Mouse (Mus musculus): ENCODE results near the gene Sugp2.

The Sugp2 gene

DNA sequence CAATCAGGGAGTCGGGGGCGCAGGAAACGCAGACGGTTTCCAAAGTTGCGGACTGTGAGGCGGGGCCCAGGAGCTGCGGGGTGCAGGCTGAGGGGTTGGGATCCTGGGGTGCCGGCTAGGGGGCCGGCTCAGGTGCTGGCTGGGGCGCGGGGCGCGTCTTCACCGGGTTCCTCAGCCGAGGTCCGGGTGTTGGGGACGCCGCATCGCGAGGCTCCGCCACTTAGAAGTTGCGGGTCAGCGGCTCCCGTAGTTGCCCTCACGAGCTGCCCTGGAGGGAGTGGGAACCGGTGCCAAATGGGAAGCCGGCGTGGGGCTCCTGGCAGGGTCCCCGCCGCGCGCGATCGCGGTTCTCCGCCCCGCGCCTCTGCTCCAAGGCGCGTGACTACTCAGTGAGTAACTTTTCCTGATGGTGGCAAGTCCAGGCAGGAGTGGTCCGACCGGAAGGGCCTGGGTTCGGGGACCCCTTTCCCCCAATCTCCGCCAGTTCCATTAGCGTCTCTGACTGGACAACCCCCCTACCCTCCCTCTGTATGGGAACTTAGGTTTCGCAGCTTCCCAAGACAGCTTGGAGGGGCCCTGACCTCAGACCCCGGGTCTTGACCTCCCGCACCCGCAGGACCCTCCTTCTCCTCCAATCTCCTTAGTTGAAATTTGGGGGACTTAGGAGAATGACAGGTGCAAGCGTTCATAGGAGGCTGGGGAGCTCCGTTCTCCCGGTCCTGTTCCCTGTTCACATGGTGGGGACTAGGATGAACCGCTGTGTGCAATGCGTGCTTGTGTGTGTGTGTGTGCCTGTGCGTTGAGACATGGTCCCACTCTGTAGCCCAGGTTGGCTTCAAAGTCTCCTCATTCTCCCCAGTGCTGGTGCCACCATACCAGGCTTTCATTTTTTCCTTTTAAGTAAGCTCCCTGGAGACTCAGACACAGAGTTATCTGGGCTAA lies 49.4 kb downstream of the Sugp2 start:
- DNase-seq: peak; percentile 56

DNA sequence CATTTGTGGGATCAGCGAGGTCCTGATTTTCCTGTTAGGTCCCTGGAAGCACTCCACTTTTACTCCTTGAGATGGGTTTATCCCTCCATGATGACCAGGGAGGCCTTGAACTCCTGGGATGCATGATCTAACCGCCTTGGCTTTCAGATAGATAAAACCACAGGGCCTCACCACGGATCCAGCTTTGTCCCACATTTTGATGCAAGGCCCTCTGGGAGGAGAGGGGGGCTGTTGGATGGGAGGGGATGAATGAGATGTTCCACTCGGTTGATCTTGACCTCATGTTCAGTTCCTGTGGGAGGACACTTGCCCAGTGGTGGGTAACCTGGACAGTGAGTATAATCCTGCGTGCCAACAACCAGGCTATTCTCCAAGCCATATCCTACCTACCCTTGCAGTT lies 50.4 kb downstream of the Sugp2 start:
- DNase-seq: no peak

DNA sequence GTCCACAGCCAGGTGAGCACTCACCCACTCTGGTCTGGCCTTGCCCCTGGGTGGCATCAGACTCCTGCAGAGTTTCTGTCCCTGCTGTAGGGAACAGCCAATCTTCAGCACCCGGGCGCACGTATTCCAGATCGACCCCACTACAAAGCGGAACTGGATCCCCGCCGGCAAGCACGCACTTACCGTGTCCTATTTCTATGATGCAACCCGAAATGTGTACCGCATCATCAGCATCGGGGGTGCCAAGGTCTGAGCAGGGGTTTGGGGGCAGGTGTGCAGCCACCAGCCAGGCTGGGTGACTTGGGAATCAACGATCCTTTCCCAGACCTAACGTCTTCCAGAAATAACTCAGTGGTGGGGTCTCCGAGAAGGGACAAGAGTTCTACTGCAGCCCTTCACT lies 51.3 kb downstream of the Sugp2 start:
- DNase-seq: no peak

DNA sequence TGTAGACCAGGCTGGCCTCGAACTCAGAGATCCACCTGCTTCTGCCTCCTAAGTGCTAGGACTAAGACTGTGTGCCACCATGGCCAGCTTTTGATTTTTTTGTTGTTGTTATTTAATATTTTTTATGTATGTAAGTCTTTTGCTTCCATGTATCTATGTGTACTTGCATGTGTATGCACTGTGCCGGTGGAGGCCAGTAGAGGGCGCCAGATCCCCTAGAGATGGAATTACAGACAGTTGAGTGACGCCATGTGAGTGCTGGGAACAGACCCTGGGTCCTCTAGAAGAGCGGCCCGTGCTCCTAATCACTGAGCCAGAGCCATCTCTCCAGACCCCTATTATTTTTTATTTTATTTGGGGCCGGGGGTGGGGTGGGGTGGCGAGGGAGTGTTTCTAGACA lies 52.7 kb downstream of the Sugp2 start:
- no peak for DNase-seq

DNA sequence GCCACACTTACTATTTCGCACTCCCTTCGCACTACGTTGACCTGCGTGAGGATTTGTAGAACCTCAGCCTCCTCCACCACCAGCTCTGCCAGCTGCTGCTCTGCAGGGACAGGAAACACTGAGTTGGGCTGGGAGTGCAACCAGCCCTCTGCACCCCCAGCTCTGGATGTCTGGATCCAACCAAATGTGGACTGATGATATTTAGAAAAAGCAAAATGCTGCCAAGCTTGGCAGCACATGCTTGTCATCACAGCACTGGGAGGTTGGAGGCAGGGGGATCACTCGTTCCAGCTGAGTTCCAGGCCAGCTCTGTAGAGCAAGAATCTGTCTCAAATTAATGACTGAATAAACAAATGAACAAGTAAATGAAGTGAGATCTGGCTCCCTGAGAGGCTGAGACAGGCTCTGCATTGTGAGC lies 60.0 kb downstream of the Sugp2 start:
- DNase-seq: peak; percentile 88

DNA sequence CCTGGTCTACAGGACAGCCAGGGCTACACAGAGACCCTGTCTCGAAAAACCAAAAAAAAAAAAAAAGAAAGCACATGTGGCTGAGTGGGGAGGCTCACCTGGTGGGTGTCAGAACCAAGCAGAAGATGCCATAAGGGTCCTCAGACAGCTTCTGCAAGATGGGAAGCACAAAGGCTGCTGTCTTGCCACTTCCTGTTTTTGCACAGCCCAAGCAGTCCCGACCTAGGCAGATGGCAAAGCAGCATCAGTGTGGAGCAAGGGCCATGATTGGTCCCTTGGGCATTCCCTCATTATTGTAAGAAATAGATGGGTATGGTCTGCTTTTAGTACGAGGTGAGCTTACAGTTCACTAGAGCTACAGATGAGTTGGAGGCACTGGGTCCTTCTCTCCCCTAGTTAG lies 66.9 kb downstream of the Sugp2 start:
- DNase-seq: no peak

DNA sequence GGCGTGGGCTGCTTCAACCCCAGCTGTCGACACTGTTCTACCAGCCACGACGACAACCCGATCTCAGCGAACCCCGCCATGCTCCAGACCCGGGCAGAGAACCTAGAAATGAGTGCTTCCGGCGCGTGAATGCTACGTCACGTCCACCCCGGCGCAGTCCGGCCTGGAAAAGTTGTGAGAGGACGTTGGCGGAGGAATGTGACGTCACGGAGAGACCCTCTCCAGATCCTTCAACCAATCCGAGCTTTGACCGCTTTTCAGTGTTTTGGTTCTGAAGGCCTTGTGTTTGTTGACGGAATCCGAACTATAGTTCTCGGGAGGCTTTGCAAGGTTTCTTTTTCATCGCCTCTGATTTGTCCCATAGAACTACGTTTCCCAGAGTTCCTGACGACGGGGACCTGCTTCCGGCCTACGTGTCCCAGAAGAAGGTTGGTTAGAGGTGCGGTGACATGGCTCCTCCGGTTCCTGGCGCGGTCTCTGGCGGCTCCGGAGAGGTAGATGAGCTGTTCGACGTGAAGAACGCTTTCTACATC lies 68.4 kb downstream of the Sugp2 start, which contains the start of the genes Ddx49 and Cope:
Ddx49 (minus strand) TSS at position 132 of the 533 bp plus-strand sequence.
Cope (plus strand) TSS at position 161 of the 533 bp plus-strand sequence.
- peak; percentile 95 for DNase-seq

DNA sequence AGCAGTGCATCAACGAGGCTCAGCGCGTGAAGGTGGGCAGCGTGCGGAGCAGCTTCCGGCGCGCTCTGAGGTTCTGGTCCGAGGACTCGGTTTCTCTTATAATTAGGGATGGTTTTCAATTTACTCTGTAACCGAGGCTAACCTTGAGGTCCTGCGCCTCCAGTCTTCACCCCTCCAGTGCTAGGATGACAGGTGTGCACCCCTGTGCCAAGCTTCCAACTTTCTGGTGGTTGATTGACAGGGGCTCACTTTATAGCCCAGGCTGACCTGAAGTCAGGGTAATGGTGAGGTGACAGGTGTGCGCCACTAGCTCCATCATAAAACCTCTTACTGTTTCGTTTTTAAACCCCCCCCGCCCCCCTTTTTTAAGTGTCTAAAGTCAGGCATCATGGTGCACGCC lies 68.9 kb downstream of the Sugp2 start:
- DNase-seq: no peak

DNA sequence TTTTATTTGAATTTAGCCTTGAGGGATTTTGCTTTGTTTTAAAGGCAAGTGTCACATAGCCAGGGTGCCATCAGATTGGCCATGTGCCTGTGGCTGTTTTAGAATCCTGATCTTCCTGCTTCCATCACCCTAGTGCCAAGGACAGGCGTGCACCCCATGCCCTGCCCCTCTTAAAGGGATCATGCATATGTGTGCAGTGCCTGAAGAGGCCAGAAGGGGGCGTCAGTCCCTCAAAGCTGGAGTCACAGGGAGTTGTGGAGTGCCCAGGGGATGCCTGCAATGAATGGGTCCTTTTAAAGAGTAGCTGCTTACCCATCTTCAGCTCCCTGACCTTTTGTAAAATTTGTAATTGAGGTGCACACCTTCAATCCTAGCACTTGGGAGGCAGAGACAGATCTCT lies 75.3 kb downstream of the Sugp2 start:
- peak; percentile 45 for DNase-seq

DNA sequence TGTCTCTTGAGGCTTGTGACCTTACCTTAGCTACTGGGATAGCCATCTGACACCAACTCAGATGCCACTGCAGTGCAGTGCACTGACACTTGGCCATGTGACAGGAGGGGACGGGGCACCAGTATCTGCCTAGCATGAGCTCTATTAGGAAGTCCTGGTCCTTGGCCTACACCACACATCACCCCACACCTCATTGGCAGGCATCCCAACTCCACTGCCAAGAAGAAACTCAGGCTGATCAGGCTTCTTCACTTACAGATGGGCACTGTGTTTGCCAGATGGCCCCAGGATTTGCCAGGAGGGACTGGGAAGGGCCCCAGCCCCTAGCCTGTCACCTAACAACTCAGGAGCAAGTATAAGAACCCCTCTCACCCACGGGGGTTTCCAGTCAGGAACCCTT lies 79.4 kb downstream of the Sugp2 start:
- DNase-seq: no peak

DNA sequence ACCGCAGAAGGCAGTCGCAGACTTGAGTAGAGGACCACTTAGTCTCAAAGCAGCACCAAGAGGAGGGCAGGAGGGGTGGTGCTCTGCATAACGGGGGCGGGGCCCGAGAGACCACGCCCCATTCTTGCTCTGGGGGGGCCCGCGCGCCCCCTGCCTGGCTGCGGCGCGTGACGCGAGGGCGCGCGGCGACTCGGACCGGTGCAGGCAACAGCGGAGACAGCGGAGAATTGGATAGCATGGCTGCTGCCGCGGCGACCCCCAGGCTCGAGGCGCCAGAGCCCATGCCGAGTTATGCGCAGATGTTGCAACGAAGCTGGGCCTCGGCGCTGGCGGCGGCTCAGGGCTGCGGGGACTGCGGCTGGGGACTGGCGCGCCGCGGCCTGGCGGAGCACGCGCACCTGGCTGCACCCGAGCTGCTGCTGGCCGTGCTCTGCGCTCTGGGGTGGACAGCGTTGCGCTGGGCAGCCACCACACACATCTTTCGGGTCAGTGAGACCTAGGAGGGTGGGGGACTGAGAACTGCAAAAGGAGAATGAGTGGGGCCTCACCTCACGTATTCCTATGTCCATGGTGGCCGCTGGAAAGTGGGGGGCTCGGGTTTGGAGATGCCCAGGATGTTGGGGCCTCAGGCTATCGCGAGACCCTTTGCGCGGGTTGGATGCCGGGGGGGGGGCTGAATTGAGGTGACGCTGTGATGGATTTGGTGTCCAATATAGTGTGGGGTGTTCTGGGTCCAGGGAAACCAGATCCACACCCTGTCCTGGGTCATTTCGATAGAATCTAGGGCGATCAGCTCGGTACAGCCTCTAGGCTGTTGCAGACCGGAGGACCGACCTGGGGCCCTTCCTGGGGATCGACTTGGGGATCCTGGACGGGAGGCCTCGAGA lies 81.8 kb downstream of the Sugp2 start, which contains the start of gene Cers1:
Cers1 (plus strand) TSS at position 152 of the 887 bp plus-strand sequence.
- DNase-seq: peak; percentile 74

DNA sequence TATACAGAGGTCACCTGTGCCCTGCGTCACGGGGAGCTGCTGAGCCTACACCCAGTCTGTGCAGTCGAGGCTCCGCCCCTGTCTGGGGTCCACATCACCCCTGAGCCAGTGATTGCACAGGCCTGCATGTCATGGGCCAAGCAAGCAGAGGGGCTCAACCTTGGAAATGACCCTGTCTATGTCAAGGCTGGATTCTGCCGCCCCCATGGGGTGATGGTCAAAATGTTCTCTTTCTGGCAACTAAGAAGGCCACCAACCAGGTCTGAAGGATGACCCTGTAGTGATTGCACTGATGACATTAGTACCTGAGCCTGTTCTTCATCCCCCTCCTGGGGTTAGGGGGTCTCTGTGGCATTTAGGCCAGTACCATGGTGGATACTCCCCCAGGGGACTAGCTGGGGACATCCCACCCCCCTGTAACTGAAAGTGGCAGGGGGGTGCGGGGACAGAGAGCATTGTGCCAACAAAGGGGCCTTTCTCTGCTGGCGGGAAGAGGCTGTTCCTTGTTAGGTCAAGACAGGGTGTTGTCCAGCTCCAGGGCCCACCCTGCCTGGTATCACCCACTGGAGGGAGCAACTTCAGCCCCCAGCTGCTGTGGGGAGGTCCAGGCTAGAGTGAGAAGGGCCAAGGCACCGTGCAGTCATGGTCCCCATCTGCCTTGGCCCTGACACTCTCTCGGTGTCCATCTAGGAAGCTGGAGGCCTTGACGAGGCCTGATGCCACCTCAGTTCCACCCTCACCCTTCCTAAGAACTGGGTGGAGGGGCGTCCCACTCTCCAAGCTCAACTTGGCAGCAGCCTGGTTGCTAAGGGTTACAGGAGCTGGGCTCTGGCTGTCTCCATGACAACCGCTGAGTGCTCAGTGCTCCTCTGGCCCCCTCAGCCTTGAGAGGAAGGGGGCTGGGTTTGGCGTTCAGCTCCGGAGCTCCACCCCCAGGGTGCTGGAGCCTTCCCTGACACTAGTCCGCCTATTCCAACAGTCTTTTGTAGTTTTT lies 82.8 kb downstream of the Sugp2 start:
- DNase-seq: peak; percentile 82

DNA sequence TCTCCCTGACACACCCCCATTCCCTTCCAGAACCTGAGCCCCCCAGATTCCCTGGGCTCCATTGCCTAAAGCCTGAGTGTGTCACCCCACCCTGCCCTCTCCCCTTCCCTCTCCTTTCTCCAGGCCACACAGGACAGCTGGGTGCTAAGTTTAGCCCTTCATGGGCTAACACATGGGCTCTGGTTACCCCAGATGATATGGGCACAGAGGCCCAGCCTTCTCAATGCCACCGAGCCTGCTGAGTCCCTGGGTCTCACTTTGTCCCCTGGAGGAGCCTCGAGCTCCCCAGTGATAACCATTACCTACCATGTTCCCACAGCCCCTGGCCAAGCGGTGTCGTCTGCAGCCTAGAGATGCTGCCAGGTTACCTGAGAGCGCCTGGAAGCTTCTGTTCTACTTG lies 83.8 kb downstream of the Sugp2 start:
- DNase-seq: no peak

DNA sequence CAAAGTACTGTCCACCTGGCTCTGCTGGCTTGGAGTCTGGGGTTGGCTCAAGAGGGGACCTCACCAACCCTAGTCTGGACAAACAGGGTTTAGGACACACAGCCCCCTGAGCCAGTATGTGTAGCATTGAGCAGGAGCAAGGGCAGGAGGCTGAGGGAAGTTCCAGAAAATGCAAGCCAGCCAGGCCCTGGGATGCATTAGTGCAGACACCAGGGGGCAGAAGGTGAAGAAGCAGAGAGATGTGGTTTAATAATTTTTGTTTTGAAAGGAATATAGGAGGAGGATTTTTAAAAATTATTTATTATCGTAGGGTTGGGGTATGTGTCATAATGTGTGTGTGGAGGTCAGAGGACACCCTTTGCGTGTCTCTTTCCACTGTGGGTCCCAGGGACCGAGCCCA lies 89.7 kb downstream of the Sugp2 start:
- DNase-seq: no peak

DNA sequence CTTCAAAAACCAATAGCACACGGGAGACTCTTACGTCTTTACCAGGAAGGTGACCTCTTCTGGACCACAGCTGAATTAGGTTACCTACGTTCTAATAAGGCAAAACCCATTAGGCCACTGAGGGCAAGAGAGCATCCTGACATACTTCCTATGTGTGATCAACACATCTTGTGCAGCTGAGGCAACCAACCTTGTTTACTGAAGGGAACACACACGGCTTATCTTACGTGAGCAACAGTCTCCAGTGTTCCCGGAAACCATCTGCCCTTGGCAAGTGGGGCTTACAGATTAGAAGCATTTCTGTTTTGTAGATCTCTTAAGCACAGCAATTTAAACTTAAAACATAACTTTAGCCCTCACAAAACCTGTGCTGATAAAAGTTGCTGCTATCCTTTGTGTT lies 93.5 kb downstream of the Sugp2 start:
- DNase-seq: no peak

DNA sequence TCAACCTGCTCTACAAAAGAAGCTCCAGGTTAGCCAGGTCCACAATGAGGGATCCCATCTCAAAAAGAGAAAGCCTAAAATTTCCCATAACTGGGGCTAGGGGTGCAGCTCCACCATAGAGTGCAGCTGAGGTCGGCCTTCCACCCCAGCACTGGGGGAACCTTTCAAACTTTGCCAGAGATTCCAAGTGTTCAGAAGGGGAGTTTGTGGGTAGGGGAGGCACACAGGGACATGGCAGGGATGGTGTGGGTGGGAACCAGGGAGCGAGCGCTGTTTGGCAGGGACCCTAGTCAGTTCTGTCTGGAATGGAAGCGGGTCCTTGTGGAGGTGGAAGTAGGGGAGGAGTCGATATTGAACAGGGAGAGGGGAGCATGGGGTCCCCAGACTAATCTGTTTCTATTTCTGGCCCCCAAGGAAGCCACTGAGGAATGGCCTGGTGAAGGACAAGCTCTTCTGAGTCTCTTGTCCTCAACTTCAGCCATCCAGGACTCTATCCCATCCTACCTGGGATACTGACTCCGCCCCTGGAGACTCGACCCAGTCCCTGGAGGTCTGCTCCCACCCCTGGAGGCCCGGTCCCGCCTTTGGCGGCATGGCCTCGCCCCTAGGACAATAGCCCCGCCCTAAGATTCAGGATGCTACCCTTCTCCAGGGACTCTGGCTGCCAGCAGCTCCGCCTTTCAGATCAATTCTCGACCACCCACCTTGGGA lies 95.3 kb downstream of the Sugp2 start, which contains the start of gene Gdf1:
Gdf1 (plus strand) TSS at position 694 of the 711 bp plus-strand sequence.
- peak; percentile 46 for DNase-seq
